Mouse (Mus musculus) forebrain, embryonic 11.5 days (tissue): ENCODE data around the gene Serping1. TPM values are rescaled to one million over a fixed set of nuclear protein-coding genes. Genes with fewer than 3 reads are reported as not detected.

ENCODE experiments used
- ATAC-seq: fragments of 200-750 bp; cut with Nextera tagmentation; replicated peaks from 2 replicates; pipeline ENCODE4 v1.8.0; 2017; ENCODE audit warnings: moderate TSS enrichment; ENCODE audit not compliant: low FRiP score
- DNase-seq: peaks from one replicate; pipeline ENCODE4 v3.0.0-alpha.2; 2017; ENCODE audit warnings: low spot score
- H3K27ac ChIP-seq: fragments of 300-500 bp; sonication (generic); 2 replicates; pipeline ENCODE4 v1.5.1; 2014; ENCODE audit warnings: low read depth, low read length
- H3K27me3 ChIP-seq: fragments of 300-500 bp; sonication (generic); 2 replicates; pipeline ENCODE4 v1.6.1; 2014; ENCODE audit warnings: mild to moderate bottlenecking, low read length, mixed read lengths; ENCODE audit not compliant: control insufficient read depth, insufficient read depth
- H3K36me3 ChIP-seq: fragments of 300-500 bp; sonication (generic); 2 replicates; pipeline ENCODE4 v1.6.1; 2014; ENCODE audit warnings: mild to moderate bottlenecking, low read length, moderate library complexity, mixed read lengths; ENCODE audit not compliant: control insufficient read depth, insufficient read depth
- H3K4me1 ChIP-seq: fragments of 300-500 bp; sonication (generic); replicated peaks from 2 replicates; pipeline ENCODE4 v1.6.1; 2014; ENCODE audit warnings: low read length, mixed read lengths; ENCODE audit not compliant: control insufficient read depth, insufficient read depth
- H3K4me2 ChIP-seq: fragments of 300-500 bp; sonication (generic); 2 replicates; pipeline ENCODE4 v1.6.1; 2014; ENCODE audit warnings: low read depth, mild to moderate bottlenecking, low read length, moderate library complexity, mixed read lengths; ENCODE audit not compliant: severe bottlenecking
- H3K4me3 ChIP-seq: fragments of 300-500 bp; sonication (generic); 2 replicates; pipeline ENCODE4 v1.5.1; 2014; ENCODE audit warnings: low read depth, low read length
- H3K9ac ChIP-seq: fragments of 300-500 bp; sonication (generic); 2 replicates; pipeline ENCODE4 v1.6.1; 2014; ENCODE audit warnings: low read length
- H3K9me3 ChIP-seq: fragments of 300-500 bp; sonication (generic); 2 replicates; pipeline ENCODE4 v1.6.1; 2016; ENCODE audit warnings: low read length, mixed read lengths; ENCODE audit not compliant: control insufficient read depth
- WGBS: fragments of 180-500 bp; shearing (Covaris S2); extraction: QIAGEN DNeasy Blood & Tissue Kit; methylation state at CpG from one replicate; pipeline ENCODE4 v1.1.7; 2014; 5-methylcytosine and 5-hydroxymethylcytosine counted together
- polyA plus RNA-seq: library from polyadenylated mRNA; unstranded; fragments of >200 nt; fragmentation: Nextera tagmentation; extraction: Ambion mirVana; gene quantifications from 2 replicates; pipeline ENCODE4 v1.2.1, GENCODE M21; 2014

The Serping1 gene
- 30.4 and 35.7 TPM in 2 replicates for polyA plus RNA-seq

GRCm38 (mm10) chr2:84775241-84775640 lies at the start of gene Serping1:
Gene Serping1 (minus strand): TSS chr2:84775444.
- peak; percentile 25 for ATAC-seq

GRCm38 (mm10) chr2:84823237-84823636 lies 48.0 kb upstream of the Serping1 start:
- 51% methylated on average over 2 of the region's 2 CpGs for WGBS
- no peaks in the 10 kb centered on the region for H3K36me3 ChIP-seq
- H3K4me3 ChIP-seq, result no peak overlapping the region
- no peaks in the 10 kb centered on the region for H3K4me1 ChIP-seq
- no peaks in the 10 kb centered on the region for H3K9me3 ChIP-seq
- no peak for ATAC-seq
- H3K4me2 ChIP-seq, result no peak overlapping the region
- no peak overlapping the region for H3K27ac ChIP-seq
- H3K9ac ChIP-seq, result no peak overlapping the region
- H3K27me3 ChIP-seq, result no peaks in the 10 kb centered on the region
- no peak for DNase-seq

More at GRCm38 (mm10) chr2:84775241-84775640, at the start of gene Serping1:
- Histone ChIP-seq H3K36me3 (no peaks in the 10 kb centered on the region), H3K27ac (peak within 1 kb of the TSS; percentile 79), H3K27me3 (no peaks in the 10 kb centered on the region), H3K4me1 (peaks cover 9% of the 10 kb centered on the region), H3K9me3 (no peaks in the 10 kb centered on the region), H3K4me2 (peak within 1 kb of the TSS; percentile 54), H3K4me3 (peak within 1 kb of the TSS; percentile 22), H3K9ac (peak within 1 kb of the TSS; percentile 56)
- DNase-seq, result no peak
- WGBS, result 68% methylated on average over 9 of the region's 9 CpGs

GRCm38 (mm10) chr2:84822552-84822951 lies 47.3 kb upstream of the Serping1 start, which contains the start of gene Smtnl1:
Gene Smtnl1 (minus strand): TSS chr2:84822652.
- 71% methylated on average over 13 of the region's 13 CpGs for WGBS
- H3K4me2 ChIP-seq, result no peak within 1 kb of the TSS
- no peak for DNase-seq

GRCm38 (mm10) chr2:84819861-84820260 lies 44.6 kb upstream of the Serping1 start:
- ATAC-seq (no peak), DNase-seq (no peak)
- WGBS, result 67% methylated on average over 3 of the region's 3 CpGs

More at GRCm38 (mm10) chr2:84822552-84822951, 47.3 kb upstream of the Serping1 start, which contains the start of gene Smtnl1:
- Histone ChIP-seq H3K27me3 (no peaks in the 10 kb centered on the region), H3K9me3 (no peaks in the 10 kb centered on the region), H3K9ac (no peak within 1 kb of the TSS), H3K4me1 (no peaks in the 10 kb centered on the region), H3K27ac (no peak within 1 kb of the TSS), H3K36me3 (no peaks in the 10 kb centered on the region), H3K4me3 (no peak within 1 kb of the TSS)
- no peak for ATAC-seq

GRCm38 (mm10) chr2:84812676-84813075 lies 37.4 kb upstream of the Serping1 start:
- no peak overlapping the region for H3K4me2 ChIP-seq
- no peaks in the 10 kb centered on the region; the same call in 1 of the 2 replicates for H3K4me1 ChIP-seq
- WGBS, result 73% methylated on average over 6 of the region's 6 CpGs
- DNase-seq (no peak), ATAC-seq (no peak)
- H3K27me3 ChIP-seq, result no peaks in the 10 kb centered on the region
- H3K4me3 ChIP-seq, result no peak overlapping the region
- no peaks in the 10 kb centered on the region for H3K36me3 ChIP-seq
- no peaks in the 10 kb centered on the region for H3K9me3 ChIP-seq
- H3K9ac ChIP-seq, result no peak overlapping the region
- H3K27ac ChIP-seq, result no peak overlapping the region

More at GRCm38 (mm10) chr2:84819861-84820260, 44.6 kb upstream of the Serping1 start:
- Histone ChIP-seq H3K4me1 (no peaks in the 10 kb centered on the region), H3K36me3 (no peaks in the 10 kb centered on the region), H3K27ac (no peak overlapping the region), H3K9me3 (no peaks in the 10 kb centered on the region), H3K4me2 (no peak overlapping the region), H3K4me3 (no peak overlapping the region), H3K9ac (no peak overlapping the region), H3K27me3 (no peaks in the 10 kb centered on the region)

GRCm38 (mm10) chr2:84811880-84812279 lies 36.6 kb upstream of the Serping1 start:
- DNase-seq (no peak), ATAC-seq (no peak)

GRCm38 (mm10) chr2:84810886-84811577 lies 35.8 kb upstream of the Serping1 start:
- 43% methylated on average over 26 of the region's 26 CpGs for WGBS
- H3K27me3 ChIP-seq, result no peaks in the 10 kb centered on the region
- ATAC-seq (peak; percentile 78), DNase-seq (peak; percentile 93)
- H3K27ac ChIP-seq, result no peak overlapping the region
- no peak overlapping the region for H3K9ac ChIP-seq
- peak overlapping the region; percentile 42 for H3K4me2 ChIP-seq
- H3K9me3 ChIP-seq, result no peaks in the 10 kb centered on the region
- H3K36me3 ChIP-seq, result no peaks in the 10 kb centered on the region
- H3K4me1 ChIP-seq, result no peaks in the 10 kb centered on the region; the same call in 1 of the 2 replicates
- H3K4me3 ChIP-seq, result no peak overlapping the region

More at GRCm38 (mm10) chr2:84811880-84812279, 36.6 kb upstream of the Serping1 start:
- H3K4me3 ChIP-seq, result no peak overlapping the region
- H3K36me3 ChIP-seq, result no peaks in the 10 kb centered on the region
- no peaks in the 10 kb centered on the region for H3K9me3 ChIP-seq
- no peaks in the 10 kb centered on the region for H3K27me3 ChIP-seq
- H3K4me2 ChIP-seq, result no peak overlapping the region
- no peak overlapping the region for H3K9ac ChIP-seq
- no peak overlapping the region for H3K27ac ChIP-seq
- 88% methylated on average over 7 of the region's 7 CpGs for WGBS
- H3K4me1 ChIP-seq, result no peaks in the 10 kb centered on the region; the same call in 1 of the 2 replicates

- no peak overlapping the region for H3K4me3 ChIP-seq
Measured at GRCm38 (mm10) chr2:84810526-84810885, 35.3 kb upstream of the Serping1 start.

GRCm38 (mm10) chr2:84809330-84809729 lies 34.1 kb upstream of the Serping1 start:
- Histone ChIP-seq H3K9me3 (no peaks in the 10 kb centered on the region), H3K4me1 (no peaks in the 10 kb centered on the region; the same call in 1 of the 2 replicates), H3K27me3 (no peaks in the 10 kb centered on the region), H3K4me3 (no peak overlapping the region), H3K27ac (no peak overlapping the region), H3K9ac (no peak overlapping the region), H3K4me2 (no peak overlapping the region), H3K36me3 (no peaks in the 10 kb centered on the region)
- ATAC-seq (no peak), DNase-seq (no peak)

More at GRCm38 (mm10) chr2:84810526-84810885, 35.3 kb upstream of the Serping1 start:
- Histone ChIP-seq H3K4me2 (no peak overlapping the region), H3K9ac (no peak overlapping the region), H3K27me3 (no peaks in the 10 kb centered on the region), H3K36me3 (no peaks in the 10 kb centered on the region), H3K4me1 (no peaks in the 10 kb centered on the region; the same call in 1 of the 2 replicates), H3K27ac (no peak overlapping the region), H3K9me3 (no peaks in the 10 kb centered on the region)
- DNase-seq (no peak), ATAC-seq (no peak)
- WGBS, result 76% methylated on average over 6 of the region's 6 CpGs
